Mouse (Mus musculus) T-helper 2 cell (primary cell): ENCODE data around the gene Igsf11.

Source experiments
- in situ Hi-C: fragments of 300-600 bp; cut with MboI, MseI; formaldehyde crosslinking; loops from one replicate; pipeline ENCODE4 v1.15.1; 2025; ENCODE audit warnings: high pct_unique_total_duplicates

The Igsf11 gene

GRCm38 (mm10) chr16:38892371-38892770 lies at the start of gene Igsf11:
TSS of gene Igsf11 (plus strand) at chr16:38892671.
- in situ Hi-C loops: no loop called here

GRCm38 (mm10) chr16:38858120-38858749 lies 34.2 kb upstream of the Igsf11 start:
- in situ Hi-C loops: loop anchor here (5.0 kb wide), 1 partner anchor 199 kb away; no protein-coding TSS in a partner anchor

GRCm38 (mm10) chr16:38860548-38860947 lies 31.9 kb upstream of the Igsf11 start:
- in situ Hi-C loops: no loop called here

GRCm38 (mm10) chr16:38864358-38864757 lies 28.1 kb upstream of the Igsf11 start:
- in situ Hi-C loops: no loop called here

GRCm38 (mm10) chr16:38873231-38873630 lies 19.2 kb upstream of the Igsf11 start:
- in situ Hi-C loops: no loop called here

GRCm38 (mm10) chr16:38874481-38874880 lies 18.0 kb upstream of the Igsf11 start:
- in situ Hi-C loops: no loop called here

- in situ Hi-C loops: no loop called here
These were observed 6.5 kb downstream of the Igsf11 start for GRCm38 (mm10) chr16:38898816-38899425.

- in situ Hi-C loops: no loop called here
These were observed 7.6 kb downstream of the Igsf11 start for GRCm38 (mm10) chr16:38900024-38900423.

- in situ Hi-C loops: no loop called here
These were observed 9.8 kb downstream of the Igsf11 start for GRCm38 (mm10) chr16:38902111-38902778.

- in situ Hi-C loops: no loop called here
These were observed 10.5 kb downstream of the Igsf11 start for GRCm38 (mm10) chr16:38903020-38903419.

GRCm38 (mm10) chr16:38904202-38904601 lies 11.7 kb downstream of the Igsf11 start:
- in situ Hi-C loops: no loop called here

- in situ Hi-C loops: no loop called here
These were observed 13.4 kb downstream of the Igsf11 start for GRCm38 (mm10) chr16:38905911-38906310.

GRCm38 (mm10) chr16:38908304-38908703 lies 15.8 kb downstream of the Igsf11 start:
- in situ Hi-C loops: no loop called here

- in situ Hi-C loops: no loop called here
These were observed 17.0 kb downstream of the Igsf11 start for GRCm38 (mm10) chr16:38909506-38909905.

GRCm38 (mm10) chr16:38910088-38910487 lies 17.6 kb downstream of the Igsf11 start:
- in situ Hi-C loops: no loop called here

- in situ Hi-C loops: no loop called here
These were observed 23.0 kb downstream of the Igsf11 start for GRCm38 (mm10) chr16:38915451-38915850.

- in situ Hi-C loops: no loop called here
These were observed 23.7 kb downstream of the Igsf11 start for GRCm38 (mm10) chr16:38916053-38916786.

- in situ Hi-C loops: no loop called here
These were observed 24.4 kb downstream of the Igsf11 start for GRCm38 (mm10) chr16:38916885-38917284.

GRCm38 (mm10) chr16:38918121-38918520 lies 25.6 kb downstream of the Igsf11 start:
- in situ Hi-C loops: no loop called here

- in situ Hi-C loops: loop anchor here (10.0 kb wide), 1 partner anchor 1306 kb away; no protein-coding TSS in a partner anchor
These were observed 28.0 kb downstream of the Igsf11 start for GRCm38 (mm10) chr16:38920488-38920887.

- in situ Hi-C loops: loop anchor here (10.0 kb wide), 1 partner anchor 1310 kb away; no protein-coding TSS in a partner anchor
These were observed 32.5 kb downstream of the Igsf11 start for GRCm38 (mm10) chr16:38924940-38925339.

- in situ Hi-C loops: loop anchor here (10.0 kb wide), 1 partner anchor 1314 kb away; no protein-coding TSS in a partner anchor
These were observed 36.3 kb downstream of the Igsf11 start for GRCm38 (mm10) chr16:38928760-38929159.
